8 mouse cellular contexts compared by ENCODE assay signal in the genomic region with DNA sequence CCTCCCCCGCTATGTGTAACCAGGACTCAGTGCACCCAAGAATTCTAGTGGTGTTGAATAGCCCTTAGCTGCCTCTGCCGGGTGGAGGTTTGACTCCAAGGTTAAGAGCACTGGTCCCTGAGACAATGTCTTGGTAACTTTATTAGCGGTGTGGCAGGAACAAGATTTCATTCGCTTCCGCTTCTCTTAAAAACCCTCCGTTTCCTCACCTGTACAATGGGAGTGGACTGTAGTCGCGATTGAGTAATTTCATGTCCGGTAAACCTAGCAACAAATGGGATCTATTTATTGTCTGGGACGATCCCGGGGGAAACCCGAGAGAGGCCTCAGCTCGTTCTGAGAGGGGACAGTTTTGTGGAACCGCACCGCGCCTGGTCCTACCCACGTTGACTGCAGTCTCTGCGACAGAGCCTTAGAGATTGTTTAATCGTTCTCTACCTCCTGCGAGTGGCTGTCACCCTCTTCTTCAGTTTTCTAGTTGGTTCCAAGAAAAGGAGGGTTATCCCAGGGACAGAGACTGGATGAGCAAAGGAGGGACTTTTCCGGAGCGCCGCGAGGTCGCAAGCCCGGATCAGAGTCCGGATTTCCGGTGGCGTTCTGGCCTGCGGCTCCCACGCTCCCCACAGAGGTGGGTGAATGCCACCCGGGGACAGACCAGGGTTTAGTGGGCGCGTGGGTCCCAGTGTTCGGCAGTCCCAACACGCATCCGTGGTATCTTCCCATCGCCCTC. TPM values are rescaled to one million over a fixed set of nuclear protein-coding genes. Genes with fewer than 3 reads are reported as not detected.
DNase-seq lines count a peak whose midpoint lies in the region.

No protein-coding gene starts in this region.

- DNase-seq in A20 (ENCODE audit: low read depth, low spot score) (peak; percentile 83), ZHBTc4 (ENCODE audit: low read depth, low spot score) (peak; percentile 26)
- peak; percentile 55 to 71 for DNase-seq in heart, adult 18-20 months
- peak; percentile 58 for DNase-seq in kidney, adult 18-20 months
- DNase-seq in lung, postnatal 36 days = peak; percentile 16
- no peak for DNase-seq in right cerebral cortex, postnatal 25 days
- DNase-seq in right cerebral cortex, postnatal 4 days = no peak
- no peak for DNase-seq in gastrocnemius, adult 8-10 months (ENCODE audit: low spot score in 2 of 2)

RNA-seq across cellular contexts. Expression of gene Ebf1, which starts 4.3 kb away (rescaled TPM):
- total RNA-seq in heart, adult 18-20 months (2021) = 10 to 100 TPM in 1 of 2 experiments, 1 to 10 TPM in 1; 9.9 to 12.9 TPM
- total RNA-seq in gastrocnemius, adult 8-10 months (2022) = 1 to 10 TPM; 5.1 to 8.0 (median 6.2) TPM

Comparison
In these comparisons a context has a peak if more than half of its experiments do, and no peak if none do; other contexts are left out.
1. DNase-seq: peak in A20 (single experiment), ZHBTc4 (single experiment), heart, adult 18-20 months (2 of 2), kidney, adult 18-20 months (single experiment) and lung, postnatal 36 days (single experiment); none in right cerebral cortex, postnatal 25 days (single experiment), right cerebral cortex, postnatal 4 days (single experiment) and gastrocnemius, adult 8-10 months (0 of 2).